Mouse (Mus musculus) CD4-positive helper T cell, adult 2 months (primary cell): ENCODE data around the gene Arid5b.

Experiments used
- DNase-seq: peaks from one replicate; pipeline ENCODE4 v3.0.0-alpha.2; 2012; ENCODE audit warnings: low read depth, missing footprints, low spot score

Arid5b gene

DNA sequence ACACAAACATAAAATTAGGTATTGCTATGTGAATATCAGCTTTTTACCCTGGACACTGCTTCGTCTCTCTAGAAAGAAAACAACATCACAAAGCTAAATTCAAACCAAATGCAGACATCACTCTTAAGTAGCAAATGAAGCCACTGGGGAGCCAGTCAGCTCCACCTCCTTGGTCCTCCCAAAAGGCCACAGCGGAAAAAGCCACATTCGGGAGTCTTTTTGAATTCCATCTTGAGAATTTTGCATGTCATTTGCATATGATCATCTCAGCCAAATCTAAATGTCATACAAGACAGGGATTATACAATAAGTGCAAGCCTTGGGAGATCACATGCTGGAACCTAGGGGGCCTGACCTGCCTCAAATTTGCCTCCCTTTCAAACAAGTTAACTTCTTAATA lies 85.0 kb downstream of the Arid5b start:
- DNase-seq: no peak

DNA sequence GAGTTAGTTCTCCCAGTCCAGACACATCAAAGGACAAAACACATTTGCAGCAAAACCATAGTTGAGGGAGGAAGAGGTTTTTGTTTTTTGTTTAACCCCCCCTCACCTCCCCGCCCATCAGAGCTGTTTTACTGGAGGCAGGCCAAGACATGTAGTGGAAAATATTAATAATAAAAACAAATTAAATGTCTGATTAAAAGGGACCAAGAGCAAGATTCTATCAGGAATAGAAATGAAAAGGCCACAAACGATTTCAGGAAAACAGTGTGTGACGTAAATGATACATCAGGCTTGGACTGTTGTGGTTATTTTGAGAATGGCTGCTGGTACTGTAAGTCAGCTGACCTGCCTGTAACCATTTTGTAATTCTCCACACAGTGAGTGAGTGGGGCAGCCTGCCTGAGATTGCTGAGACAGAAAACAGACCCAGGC lies 85.7 kb downstream of the Arid5b start:
- DNase-seq: peak; percentile 80

DNA sequence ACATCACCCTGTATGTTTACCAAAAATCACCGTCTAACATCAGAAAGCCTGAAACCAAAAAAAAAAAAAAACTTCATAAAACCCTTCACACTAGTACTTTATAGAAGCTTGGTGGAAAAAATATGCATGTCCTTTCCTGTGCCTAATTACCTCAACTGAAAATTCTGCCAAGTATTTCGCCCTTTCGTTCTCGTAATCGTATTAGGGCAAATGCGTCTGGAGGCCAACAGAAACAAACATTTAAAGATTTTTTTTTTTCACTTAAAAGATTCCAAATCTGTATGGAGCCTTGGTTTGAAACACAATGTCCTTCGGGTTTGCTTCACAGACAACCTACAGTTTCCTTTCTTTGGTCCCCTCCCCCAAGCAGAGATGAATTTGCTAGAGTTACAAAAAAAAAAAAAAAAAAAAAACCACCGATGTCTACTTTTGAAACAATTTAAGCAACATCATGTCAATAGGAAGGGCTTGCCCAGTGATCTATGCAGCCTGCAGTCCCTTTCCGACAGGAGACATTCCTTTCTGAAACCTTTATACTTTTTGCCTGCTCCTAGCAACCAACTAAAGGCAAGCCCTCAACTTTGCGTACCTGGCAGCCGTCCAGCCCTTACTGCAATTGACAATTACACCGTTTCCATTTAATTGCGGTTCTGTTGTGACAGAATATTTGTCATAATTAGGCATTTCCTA lies 86.7 kb downstream of the Arid5b start:
- peak; percentile 74 for DNase-seq

DNA sequence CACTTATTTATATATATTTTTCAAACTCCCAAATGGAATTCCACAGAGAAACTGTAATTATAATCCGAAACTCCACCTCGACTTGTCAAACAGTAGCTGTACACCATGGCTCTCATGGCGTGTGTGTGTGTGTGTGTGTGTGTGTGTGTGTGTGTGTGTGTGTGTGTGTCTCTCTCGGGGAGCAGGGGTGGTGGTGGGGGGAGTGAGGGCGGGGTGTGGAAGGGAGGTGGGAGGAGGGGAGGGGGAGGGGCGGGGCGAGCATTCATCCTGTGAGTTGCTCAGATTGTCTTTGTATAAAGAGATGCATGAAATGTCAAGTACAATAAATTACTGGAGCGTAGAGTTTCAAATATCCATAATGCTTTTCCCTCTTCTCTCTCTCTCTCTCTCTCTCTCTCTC lies 87.4 kb downstream of the Arid5b start:
- DNase-seq: no peak

DNA sequence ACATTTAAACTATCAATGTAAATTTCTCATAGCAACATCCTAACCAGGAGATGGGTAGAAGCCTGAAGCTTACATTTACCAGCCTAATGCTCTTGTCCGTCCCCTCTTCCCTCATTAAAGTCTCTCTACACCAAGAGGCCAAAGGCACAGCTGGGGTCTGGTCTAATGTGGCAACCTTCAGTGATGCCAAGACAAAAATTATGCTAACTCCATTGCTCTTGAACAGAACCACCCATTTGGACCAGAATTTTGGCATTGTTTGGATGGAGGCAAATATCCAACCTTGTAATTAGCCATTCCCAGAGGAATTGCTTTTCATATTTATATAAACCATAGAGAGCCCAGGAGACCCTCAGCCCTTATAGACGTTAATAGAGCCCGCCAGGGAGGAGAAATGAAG lies 88.7 kb downstream of the Arid5b start:
- no peak for DNase-seq

DNA sequence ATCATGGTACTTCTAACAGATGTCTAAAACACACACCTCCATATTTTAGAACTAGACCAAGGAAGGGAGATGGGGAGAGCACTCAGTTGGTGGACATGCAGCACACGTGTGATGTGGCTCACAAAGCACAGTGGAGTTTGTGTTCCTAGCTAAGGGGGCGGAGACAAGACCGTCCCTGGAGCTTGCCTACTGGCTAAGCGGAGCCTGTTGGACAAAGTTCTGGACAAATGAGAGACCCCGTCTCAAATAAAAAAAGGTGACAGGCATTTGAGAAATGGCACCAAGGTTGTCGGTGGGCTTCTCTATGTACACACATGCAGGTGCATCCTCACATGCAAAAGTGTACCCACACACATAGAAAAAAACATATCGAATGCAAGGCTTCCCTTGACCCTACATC lies 95.4 kb downstream of the Arid5b start:
- DNase-seq: no peak

DNA sequence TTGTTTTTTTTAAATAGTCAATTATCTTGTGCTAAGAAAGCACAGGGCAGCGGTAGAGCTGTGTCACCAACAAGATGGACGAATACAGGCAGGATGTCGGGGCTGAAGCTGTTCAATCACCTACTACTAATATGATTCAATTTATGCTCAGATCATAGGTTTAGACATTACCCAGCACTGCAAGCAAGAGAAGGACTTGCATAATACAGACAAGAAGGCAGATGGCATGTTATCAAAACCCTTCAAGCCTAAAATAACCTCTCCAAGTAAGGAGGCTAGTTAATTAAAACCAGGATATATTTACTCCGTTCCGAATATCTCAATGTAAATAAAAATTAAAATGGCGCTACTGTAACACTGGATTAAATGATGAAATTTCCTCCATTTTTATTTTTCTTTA lies 96.3 kb downstream of the Arid5b start:
- no peak for DNase-seq

DNA sequence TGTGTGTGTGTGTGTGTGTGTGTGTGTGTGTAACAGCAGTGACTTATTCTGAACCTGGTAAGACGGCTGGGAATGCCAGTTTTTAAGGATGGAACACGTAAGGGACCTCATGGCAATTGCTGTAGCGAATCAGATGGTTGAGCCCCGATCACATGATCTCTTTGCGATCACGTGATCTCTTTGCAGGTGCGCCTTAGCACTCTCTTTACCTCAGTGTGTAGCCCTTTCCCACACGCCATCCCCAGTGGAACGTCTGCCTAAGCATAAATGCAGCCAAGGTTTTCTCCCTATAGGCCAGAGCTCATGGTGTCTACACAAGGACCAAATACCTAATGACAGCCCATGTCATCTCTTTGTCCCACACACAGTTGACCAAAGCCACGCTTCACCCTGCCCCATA lies 97.4 kb downstream of the Arid5b start:
- DNase-seq: no peak

DNA sequence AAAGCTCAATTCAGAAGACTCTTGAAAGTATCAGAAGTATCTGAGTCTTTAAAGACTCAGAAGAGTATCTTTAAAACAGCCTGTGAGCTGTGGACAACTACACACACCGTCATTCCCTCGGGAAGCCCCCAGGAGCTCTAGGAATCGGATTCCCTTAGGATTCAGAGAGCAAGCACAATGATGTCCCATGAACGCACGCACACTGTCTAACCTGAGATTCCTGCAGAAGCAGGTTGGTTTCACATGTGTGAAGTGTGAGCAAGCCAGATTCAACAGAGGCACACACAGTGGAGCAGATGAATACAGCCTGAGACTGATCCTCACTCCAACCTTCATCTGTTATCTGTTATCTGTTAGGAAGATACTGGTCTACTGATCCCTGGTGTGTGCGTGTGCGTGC lies 97.8 kb downstream of the Arid5b start:
- no peak for DNase-seq

DNA sequence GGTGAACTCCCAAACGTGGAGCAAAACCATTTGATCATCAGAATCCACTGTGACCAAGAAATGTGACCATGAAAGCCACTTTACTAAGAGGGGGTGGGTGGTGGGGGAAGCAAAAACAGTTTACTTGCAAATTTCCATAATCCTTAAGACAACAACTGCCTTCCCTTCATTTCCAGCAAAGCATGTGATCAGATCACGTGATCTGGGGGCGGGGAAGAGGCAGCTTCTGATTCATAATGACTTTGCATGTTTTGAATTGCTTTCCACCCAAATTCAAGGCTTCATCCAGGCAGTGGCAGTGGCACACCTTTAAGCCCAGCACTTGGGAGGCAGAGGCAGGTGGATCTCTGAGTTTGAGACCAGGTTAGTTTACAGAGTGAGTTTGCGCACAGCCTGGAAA lies 98.4 kb downstream of the Arid5b start:
- no peak for DNase-seq

DNA sequence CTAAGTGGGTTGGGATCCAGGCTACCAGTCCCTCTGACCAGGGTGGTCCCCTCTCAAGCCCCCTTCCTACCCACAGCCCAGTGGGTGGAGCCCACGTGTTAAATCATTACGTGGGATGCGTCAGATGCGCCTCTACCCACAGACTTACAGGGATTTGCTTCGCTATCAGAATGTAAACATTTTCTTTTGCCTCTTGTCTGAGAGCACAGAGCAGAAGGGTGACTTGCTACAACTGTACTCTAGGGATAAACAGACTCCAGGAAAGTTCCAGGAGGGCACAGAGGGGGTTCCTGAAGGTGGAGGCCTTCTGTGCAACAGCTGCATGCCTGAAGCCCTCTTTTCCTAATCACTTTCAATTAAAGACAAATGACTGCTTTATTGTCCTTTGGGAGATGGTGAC lies 98.8 kb downstream of the Arid5b start:
- no peak for DNase-seq

DNA sequence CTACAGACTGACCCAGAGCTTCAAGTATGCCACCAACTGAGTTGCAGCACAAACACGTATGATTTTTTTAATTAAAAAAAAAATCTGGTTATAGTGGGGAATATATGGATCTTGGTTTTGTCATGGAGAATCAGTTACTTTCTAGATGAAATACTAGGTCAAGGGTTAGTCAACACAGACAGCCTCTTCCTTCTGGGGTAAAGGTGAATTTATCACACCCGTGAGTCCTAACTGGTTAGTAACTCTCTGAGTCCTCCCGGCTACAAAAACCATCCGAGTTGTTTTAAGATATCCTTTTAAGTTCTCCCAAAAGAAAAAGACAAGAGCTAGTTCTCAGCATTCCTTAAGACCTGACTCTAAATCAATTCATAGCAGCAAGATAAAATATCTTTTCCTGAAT lies 99.2 kb downstream of the Arid5b start:
- DNase-seq: no peak

DNA sequence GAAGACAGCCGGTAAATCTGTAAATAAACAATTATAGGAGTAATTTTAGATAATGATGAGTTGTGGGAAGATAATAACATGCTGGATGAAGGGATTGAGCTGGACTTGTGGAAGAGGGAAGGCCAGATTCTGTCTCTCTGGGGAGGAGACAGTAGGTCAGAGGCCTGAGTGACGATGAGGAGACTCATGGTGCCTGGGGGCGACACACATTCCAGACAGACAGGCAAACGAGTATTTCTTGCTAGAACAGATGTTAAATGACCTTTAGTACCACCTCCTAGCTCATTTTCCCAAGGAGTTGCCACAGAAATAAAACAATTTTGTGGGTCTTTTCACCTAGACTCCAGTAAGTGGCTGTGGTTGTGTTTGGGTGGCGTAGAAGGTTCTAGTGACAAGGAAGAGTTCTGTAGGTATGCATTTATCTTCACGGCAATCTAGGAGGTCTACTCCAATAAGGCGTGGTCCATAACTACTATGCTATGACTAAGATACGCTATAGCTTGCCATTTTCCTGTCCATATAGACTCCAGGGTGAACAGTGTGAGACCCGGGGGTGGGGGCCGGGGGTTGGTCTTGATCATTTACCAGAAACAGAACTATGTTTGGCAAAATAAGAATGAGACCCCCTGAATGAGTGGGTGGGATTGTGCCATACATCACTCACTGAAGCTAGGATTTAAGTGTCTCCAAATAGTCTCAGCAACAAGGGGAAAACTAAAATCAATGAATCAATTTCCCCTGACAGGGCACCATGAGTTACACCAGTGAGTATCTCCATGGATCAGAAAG lies 100.6 kb downstream of the Arid5b start:
- no peak for DNase-seq

DNA sequence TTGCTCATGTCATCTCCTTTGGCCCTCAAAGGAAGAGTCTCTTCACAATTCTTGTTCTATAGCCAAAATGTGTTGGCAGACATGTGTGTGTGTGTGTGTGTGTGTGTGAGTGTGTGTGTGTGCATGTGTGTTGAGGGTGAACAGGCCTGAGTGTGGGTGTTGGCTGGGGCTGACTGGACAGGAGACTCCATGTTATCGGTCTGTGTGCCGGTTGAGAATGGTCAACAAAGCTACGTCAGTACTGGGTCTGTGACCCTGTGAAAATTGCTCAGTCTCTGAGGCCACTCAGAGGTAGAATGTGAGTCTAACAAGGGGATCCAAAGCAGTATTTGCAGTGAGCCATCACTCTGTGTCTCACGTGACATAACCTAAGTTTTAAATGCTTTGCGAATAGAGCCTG lies 102.7 kb downstream of the Arid5b start:
- DNase-seq: no peak

DNA sequence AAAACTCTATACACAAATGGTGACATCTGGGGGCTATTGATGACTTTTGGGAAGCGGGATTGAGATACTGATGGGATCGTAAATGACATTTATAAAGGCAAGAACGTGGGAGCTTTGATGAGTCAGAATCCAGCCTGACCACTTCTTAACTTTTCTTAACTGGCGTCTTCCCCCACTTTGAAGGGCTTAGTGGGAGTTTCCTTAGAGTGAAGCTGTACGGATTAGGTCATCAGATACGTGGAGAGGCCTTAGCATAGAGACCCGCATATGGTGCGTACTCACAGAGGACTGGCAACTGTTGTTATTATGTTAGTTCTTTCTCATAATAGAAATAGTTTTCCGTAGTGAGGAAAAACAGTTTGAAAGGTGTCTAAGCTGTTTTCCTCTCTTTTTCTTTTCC lies 104.9 kb downstream of the Arid5b start:
- no peak for DNase-seq

DNA sequence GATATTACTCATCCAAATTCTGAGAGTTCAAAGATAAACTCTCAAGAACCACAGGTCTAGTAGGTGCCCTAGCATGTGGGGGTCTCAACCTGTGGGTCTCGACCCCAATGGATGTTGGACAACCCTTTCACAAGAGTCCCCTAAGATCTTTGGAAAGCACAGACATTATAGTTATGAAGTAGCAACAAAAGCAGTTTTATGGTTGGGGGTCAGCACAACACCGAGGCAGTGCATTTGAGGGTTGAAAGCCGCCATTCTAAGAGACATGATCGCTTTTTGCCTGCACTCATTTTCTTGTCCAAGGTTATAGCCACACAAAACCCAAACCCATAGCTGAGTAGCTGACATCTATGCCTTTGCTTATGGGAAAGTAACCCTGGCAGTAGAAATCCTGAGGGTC lies 105.6 kb downstream of the Arid5b start:
- DNase-seq: no peak

DNA sequence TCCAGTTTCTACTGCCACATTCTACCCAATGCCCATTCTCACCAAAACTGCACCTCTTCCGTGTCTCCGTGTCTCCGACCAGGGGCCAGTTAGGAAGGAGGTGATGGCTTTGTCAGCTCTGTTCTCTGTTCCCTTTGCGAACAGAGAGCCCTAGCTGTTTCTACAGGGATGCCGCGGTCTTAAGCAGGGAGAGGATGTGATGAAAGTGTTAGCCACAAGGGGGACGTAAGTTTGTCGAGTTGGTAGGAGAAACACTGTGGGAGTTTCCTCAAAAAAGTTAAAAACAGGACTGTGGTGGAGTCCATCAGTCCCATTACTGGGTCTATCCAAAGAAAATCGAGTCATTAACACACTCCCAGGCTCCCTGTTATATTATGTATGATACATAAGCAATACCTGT lies 106.6 kb downstream of the Arid5b start:
- DNase-seq: peak; percentile 35

DNA sequence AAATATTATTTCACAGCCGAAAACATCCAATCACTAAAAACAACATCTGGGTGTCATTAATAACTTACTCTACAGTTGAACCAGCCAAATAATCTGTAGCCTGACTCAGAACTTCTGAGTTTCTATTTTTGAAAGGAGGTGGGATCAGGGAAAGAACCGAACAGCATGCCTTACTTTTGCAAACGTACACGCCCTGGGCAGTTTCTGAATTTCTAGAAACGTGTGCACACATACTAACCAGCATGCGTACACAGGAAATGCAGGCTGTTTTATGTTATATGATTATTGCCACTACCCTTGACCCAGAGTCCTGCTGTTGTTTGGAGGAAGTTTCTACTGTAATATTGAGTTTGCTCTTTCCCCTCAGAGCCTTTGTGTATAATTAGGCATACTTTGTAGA lies 109.9 kb downstream of the Arid5b start:
- no peak for DNase-seq

DNA sequence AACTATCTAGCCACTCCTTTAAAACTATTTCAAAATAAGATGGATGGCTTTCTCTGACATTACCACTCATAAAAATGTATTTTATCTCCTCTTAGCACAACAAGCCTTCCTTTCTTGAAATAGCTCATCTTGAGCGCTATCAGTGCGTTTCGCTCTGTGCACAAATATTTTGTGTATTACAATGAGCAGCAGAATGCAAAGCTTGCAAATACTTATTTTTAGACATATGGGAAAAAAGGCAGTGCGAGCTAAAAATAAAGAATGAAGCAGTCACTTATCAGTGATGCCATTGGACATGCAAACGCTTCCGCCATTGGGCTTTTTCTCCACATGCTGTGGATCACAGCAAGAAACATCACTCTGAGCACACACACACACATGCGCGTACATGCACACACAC lies 110.4 kb downstream of the Arid5b start:
- DNase-seq: no peak

DNA sequence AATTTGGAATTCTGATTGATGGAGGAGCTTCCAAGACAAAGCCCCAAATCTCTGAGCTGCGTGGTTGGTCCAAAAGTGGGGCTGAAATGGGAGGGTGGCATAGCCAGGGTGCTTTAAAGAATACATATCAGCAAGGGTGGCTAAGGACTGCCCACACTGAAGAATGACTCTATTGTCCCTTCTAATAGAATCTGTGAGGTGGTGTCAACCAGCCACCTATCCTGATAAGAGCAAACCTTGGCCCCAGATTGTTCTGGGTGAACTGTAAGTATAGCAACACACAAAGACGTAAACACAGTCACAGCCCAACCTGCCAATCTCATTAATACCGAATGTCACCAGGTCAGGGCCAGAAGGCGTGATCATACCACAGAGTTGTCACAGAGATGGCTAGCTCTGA lies 111.4 kb downstream of the Arid5b start:
- no peak for DNase-seq

DNA sequence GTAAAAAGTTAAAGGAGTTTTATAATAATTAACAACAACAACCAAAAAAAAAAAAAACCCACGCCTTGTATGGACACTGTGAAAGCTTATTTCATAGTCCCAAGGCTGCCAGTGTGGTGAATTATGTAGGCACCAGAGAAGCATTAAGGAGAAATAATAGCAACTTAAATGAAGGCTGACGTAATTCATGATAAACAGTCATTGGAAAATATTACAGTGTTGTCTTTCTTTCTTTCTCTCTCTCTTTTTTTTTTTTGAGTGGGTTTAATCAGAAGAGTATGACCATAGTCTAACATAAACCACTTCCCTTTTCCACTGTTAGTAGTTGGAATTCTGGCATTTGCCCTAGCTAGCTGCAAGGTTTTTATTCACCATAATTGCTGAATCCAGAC lies 111.8 kb downstream of the Arid5b start:
- DNase-seq: peak; percentile 20

DNA sequence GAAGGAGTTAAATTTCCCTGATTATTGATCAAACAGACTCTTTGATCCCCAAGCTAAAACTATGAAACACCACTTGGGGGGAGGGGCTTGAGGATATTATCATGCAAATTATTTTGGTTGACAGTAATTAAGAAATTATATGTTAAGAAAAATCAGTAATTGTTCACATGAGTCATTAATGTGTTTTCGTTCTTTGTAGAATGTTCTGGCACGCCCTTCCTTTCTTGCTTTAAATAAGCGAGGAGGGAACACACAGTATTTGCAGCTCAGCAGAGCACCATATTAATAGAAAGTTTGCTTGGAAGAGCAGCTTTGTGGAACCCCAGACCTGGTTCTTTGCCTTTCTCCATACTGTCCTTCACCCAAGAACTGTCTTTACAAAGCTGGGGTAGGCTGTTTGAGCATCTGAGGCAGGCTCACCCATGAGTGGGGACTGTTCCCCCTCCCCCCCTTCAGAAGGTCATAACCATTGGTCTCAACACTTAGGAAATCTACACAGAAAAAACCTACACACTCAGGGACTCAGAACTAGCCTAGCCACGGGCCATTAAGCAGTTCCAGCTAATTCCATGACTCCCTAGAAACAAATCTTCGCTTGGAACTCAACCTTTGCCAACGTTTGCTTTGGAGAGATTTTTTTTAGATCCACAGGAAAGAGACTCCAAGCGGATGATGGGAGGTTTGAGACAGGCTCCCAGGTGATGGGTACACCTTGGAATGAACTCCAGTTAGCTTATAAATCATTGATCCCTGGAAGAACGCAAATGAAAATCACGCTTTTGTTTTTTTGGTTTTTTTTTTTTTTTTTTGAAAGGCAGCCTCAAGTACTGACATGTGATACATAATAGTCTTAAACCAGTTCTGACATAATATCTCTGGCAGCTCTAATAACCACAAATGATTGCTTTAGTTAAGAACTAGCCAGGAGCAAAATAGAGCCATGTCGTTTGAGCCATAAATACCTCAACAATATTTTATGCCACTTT lies 112.5 kb downstream of the Arid5b start:
- DNase-seq: no peak
